Mouse (Mus musculus) thymus, postnatal 25 days (tissue): Measurements from ENCODE around the gene Rgs12.
A peak's percentile ranks its signal among the peaks of the same experiment; 100 is the strongest.

Source experiments
- DNase-seq: peaks from one replicate; pipeline ENCODE4 v3.0.0; 2022

Rgs12 gene

DNA sequence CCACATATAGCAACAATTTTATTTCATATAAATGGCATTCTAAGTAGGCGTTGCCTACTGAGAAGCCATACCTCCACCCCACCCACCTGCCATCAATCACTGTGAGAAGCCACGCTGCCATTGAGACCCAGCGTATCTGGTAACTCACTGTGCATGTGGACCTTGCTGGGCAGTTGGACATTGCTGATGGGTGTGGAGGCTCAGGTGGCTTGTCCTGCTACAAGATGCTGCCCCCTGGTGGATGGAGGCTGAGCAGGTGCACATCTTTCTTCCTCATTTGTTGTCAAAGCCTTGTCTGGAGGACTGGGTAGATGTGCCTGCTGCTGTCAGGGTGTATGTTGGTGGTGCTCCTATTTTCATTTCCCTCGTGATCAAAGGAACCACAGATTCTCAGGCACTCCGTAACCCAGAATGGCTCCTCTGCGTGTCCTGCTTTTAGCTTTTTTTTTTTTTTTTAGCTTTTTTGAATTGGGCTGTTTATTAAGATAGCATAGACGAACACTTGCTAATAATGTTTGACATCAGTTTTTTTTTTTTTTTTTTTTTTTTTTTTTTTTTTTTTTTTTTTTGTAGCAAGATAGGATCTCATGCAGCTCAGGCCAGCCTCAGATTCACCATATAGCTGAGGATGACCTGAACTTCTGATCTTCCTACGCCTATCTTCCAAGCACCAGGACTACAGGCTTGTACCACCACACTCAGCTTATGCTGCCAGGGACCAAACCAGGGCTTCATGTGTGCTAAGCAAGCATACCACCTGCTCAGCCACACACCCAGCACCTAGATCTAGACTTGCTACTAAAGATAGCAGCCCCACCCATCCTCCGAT, 139.8 kb downstream of the Rgs12 start:
- DNase-seq: peak; percentile 67
